ENCODE assay signal across 27 mouse cellular contexts in the genomic region with DNA sequence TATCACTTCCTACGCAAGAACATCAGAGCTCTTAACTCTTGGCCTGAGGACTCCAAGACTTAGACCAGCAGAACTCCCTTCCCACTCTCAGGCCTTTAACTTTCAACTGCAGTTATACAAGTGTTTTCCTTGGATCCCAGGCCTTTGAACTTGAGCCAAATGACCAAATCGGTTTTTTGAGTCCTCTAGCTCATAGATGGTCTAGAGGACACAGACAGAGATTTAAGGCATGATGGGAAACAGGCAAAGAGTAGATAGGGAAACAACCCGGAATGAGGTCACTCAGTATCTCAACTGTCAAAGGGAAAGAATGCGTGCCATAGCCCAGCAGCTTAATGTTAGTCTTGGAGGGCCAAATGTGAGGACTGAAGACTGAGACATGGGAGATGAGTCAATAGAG. TPM values are rescaled to one million over a fixed set of nuclear protein-coding genes. Genes with fewer than 3 reads are reported as not detected.
DNase-seq lines count a peak whose midpoint lies in the region; ATAC-seq lines count a peak whose summit lies in the region.
"Had no signal": no experiment of that assay in that cellular context is flagged by ENCODE, and none has a peak within 500 bp of the region (broad histone marks: within the 10 kb centered on the region; RNA-seq: fewer than 3 reads in every experiment).

No protein-coding gene starts in this region.

- no peak overlapping the region for H3K4me2 ChIP-seq in heart, embryonic 12.5 days
- H3K4me2 ChIP-seq in hindbrain, embryonic 14.5 days (replicated peaks) = no peak overlapping the region
- H3K4me2 ChIP-seq in forebrain, embryonic 12.5 days = no peak overlapping the region
- H3K4me2 ChIP-seq: embryonic facial prominence, embryonic 13.5 days; hindbrain, embryonic 15.5 days; kidney, embryonic 15.5 days; limb, embryonic 15.5 days; liver, embryonic 13.5 days; midbrain, embryonic 11.5 days; neural tube, embryonic 13.5 days had no signal

- H3K36me3 ChIP-seq in heart, embryonic 10.5 days = no peaks in the 10 kb centered on the region
- no peaks in the 10 kb centered on the region for H3K36me3 ChIP-seq in heart, embryonic 12.5 days
- H3K36me3 ChIP-seq in hindbrain, embryonic 14.5 days (replicated peaks; ENCODE audit: control insufficient read depth, insufficient read depth) = no peaks in the 10 kb centered on the region
- no peaks in the 10 kb centered on the region for H3K36me3 ChIP-seq in forebrain, embryonic 12.5 days (replicated peaks)
- H3K36me3 ChIP-seq: embryonic facial prominence, embryonic 13.5 days; hindbrain, embryonic 15.5 days; kidney, embryonic 15.5 days; limb, embryonic 10.5 days; limb, embryonic 15.5 days; liver, embryonic 13.5 days; neural tube, embryonic 13.5 days had no signal

- no peak overlapping the region for H3K9ac ChIP-seq in heart, embryonic 12.5 days
- no peak overlapping the region for H3K9ac ChIP-seq in hindbrain, embryonic 14.5 days
- no peak overlapping the region for H3K9ac ChIP-seq in forebrain, embryonic 12.5 days
- H3K9ac ChIP-seq: embryonic facial prominence, embryonic 13.5 days; forebrain, postnatal 0 days; hindbrain, embryonic 15.5 days; kidney, embryonic 15.5 days; limb, embryonic 15.5 days; liver, embryonic 13.5 days; neural tube, embryonic 13.5 days had no signal

- peak; percentile 66 to 71 for DNase-seq in heart, adult 18-20 months
- DNase-seq in heart, embryonic 10.5 days (ENCODE audit: low spot score) = no peak
- peak; percentile 40 for DNase-seq in gonadal fat pad, adult 2 months (ENCODE audit: low read depth)
- DNase-seq in heart, postnatal 36 days = peak; percentile 22 to 41
- DNase-seq in hindbrain, embryonic 14.5 days (ENCODE audit: low spot score) = no peak
- DNase-seq: adrenal gland, postnatal 25 days; cerebellum, adult 18-20 months; cerebellum, postnatal 10 days; forebrain, postnatal 0 days; kidney, adult 11 months; layer of hippocampus, postnatal 36 days; liver, embryonic 13.5 days; lung, adult 2 months; right cerebral cortex, postnatal 4 days had no signal

- no peak overlapping the region for H3K4me3 ChIP-seq in heart, embryonic 10.5 days
- no peak overlapping the region for H3K4me3 ChIP-seq in heart, embryonic 12.5 days
- no peak overlapping the region for H3K4me3 ChIP-seq in hindbrain, embryonic 14.5 days (replicated peaks; ENCODE audit: low read length)
- no peak overlapping the region for H3K4me3 ChIP-seq in forebrain, embryonic 12.5 days (replicated peaks)
- H3K4me3 ChIP-seq: embryonic facial prominence, embryonic 13.5 days; hindbrain, embryonic 15.5 days; kidney, embryonic 15.5 days; limb, embryonic 10.5 days; limb, embryonic 15.5 days; liver, embryonic 13.5 days; myocyte; neural tube, embryonic 13.5 days had no signal

- H3K27ac ChIP-seq in heart, embryonic 10.5 days = no peak overlapping the region
- H3K27ac ChIP-seq in heart, embryonic 12.5 days (ENCODE audit: poor library complexity, severe bottlenecking) = no peak overlapping the region
- no peak overlapping the region for H3K27ac ChIP-seq in hindbrain, embryonic 14.5 days
- no peak overlapping the region for H3K27ac ChIP-seq in forebrain, embryonic 12.5 days
- H3K27ac ChIP-seq: embryonic facial prominence, embryonic 13.5 days; hindbrain, embryonic 15.5 days; kidney, embryonic 15.5 days; limb, embryonic 10.5 days; limb, embryonic 15.5 days; liver, embryonic 13.5 days; neural tube, embryonic 13.5 days had no signal

- no peaks in the 10 kb centered on the region for H3K9me3 ChIP-seq in heart, embryonic 10.5 days
- H3K9me3 ChIP-seq in heart, embryonic 12.5 days (replicated peaks) = no peaks in the 10 kb centered on the region
- H3K9me3 ChIP-seq in hindbrain, embryonic 14.5 days (ENCODE audit: control insufficient read depth, low read length) = no peaks in the 10 kb centered on the region
- no peaks in the 10 kb centered on the region for H3K9me3 ChIP-seq in forebrain, embryonic 12.5 days
- H3K9me3 ChIP-seq: embryonic facial prominence, embryonic 13.5 days; hindbrain, embryonic 15.5 days; kidney, embryonic 15.5 days; limb, embryonic 10.5 days; limb, embryonic 15.5 days; liver, embryonic 13.5 days; neural tube, embryonic 13.5 days had no signal

- peaks cover 5% of the 10 kb centered on the region; the same call in 1 of the 2 replicates for H3K4me1 ChIP-seq in heart, embryonic 10.5 days
- H3K4me1 ChIP-seq in heart, embryonic 12.5 days (replicated peaks) = peaks cover 8% of the 10 kb centered on the region; the same call in 1 of the 2 replicates
- no peaks in the 10 kb centered on the region for H3K4me1 ChIP-seq in hindbrain, embryonic 14.5 days (replicated peaks; ENCODE audit: control insufficient read depth, insufficient read depth, low read length)
- H3K4me1 ChIP-seq in forebrain, embryonic 12.5 days = no peaks in the 10 kb centered on the region
- H3K4me1 ChIP-seq: embryonic facial prominence, embryonic 13.5 days; hindbrain, embryonic 15.5 days; limb, embryonic 15.5 days; liver, embryonic 13.5 days; neural tube, embryonic 13.5 days had no signal

- peak; percentile 29; the same call in 1 of the 2 replicates for ATAC-seq in heart, embryonic 12.5 days (ENCODE audit: insufficient number of reproducible peaks, low FRiP score)
- no peak for ATAC-seq in granulocyte monocyte progenitor cell, adult 5-6 weeks (replicated peaks; ENCODE audit: poor library complexity, severe bottlenecking)
- ATAC-seq in hindbrain, embryonic 14.5 days (ENCODE audit: low FRiP score) = no peak
- ATAC-seq in forebrain, embryonic 12.5 days (ENCODE audit: low FRiP score) = no peak
- ATAC-seq: forebrain, postnatal 0 days; inflammation-experienced regulatory T-cells, adult 6 months; Patski had no signal

- H3K27me3 ChIP-seq in heart, embryonic 10.5 days (ENCODE audit: insufficient read depth, poor library complexity, severe bottlenecking) = no peaks in the 10 kb centered on the region
- H3K27me3 ChIP-seq in heart, embryonic 12.5 days (replicated peaks) = no peaks in the 10 kb centered on the region
- no peaks in the 10 kb centered on the region for H3K27me3 ChIP-seq in hindbrain, embryonic 14.5 days (ENCODE audit: control insufficient read depth, insufficient read depth, low read length)
- no peaks in the 10 kb centered on the region for H3K27me3 ChIP-seq in forebrain, embryonic 12.5 days
- H3K27me3 ChIP-seq: embryonic facial prominence, embryonic 13.5 days; hindbrain, embryonic 15.5 days; kidney, embryonic 15.5 days; limb, embryonic 15.5 days; liver, embryonic 13.5 days; neural tube, embryonic 13.5 days had no signal

- 50% methylated on average over 4 of the region's 4 CpGs for WGBS in heart, embryonic 10.5 days
- 33% methylated on average over 4 of the region's 4 CpGs for WGBS in heart, embryonic 12.5 days
- 88% methylated on average over 4 of the region's 4 CpGs for WGBS in hindbrain, embryonic 14.5 days
- WGBS in forebrain, embryonic 12.5 days = 87% methylated on average over 4 of the region's 4 CpGs

- intact Hi-C loops in heart, postnatal 36 days (cut with DNase I) = no loop called here

RNA-seq across cellular contexts. Expression of a gene that starts 42.1 kb away (rescaled TPM):
- 10 to 100 TPM; 61.3 to 70.5 TPM for total RNA-seq in heart, adult 18-20 months (2021)
- 11.5 and 20.1 TPM in 2 replicates for polyA plus RNA-seq in heart, embryonic 10.5 days (2016; fragmentation: Nextera tagmentation; extraction: Ambion mirVana)
- polyA plus RNA-seq in gonadal fat pad, adult 2 months (2012; rRNA removed) = 4.5 and 5.2 TPM in 2 replicates
- 23.1 and 23.3 TPM in 2 replicates for polyA plus RNA-seq in heart, embryonic 12.5 days (2016; fragmentation: Nextera tagmentation; extraction: Ambion mirVana)
- 10 to 100 TPM; 68.1 to 82.1 TPM for total RNA-seq in heart, postnatal 36 days (2021)
- total RNA-seq in granulocyte monocyte progenitor cell, adult 5-6 weeks (2014; fragmentation: Nextera tagmentation) = 8.8 and 9.4 TPM in 2 replicates
- total RNA-seq in granulocyte monocyte progenitor cell, adult 5-6 weeks (2017) = 17.8 and 18.4 TPM in 2 replicates
- polyA plus RNA-seq in hindbrain, embryonic 14.5 days (2014; fragmentation: Nextera tagmentation; extraction: Ambion mirVana) = 41.2 and 44.2 TPM in 2 replicates
- polyA plus RNA-seq in forebrain, embryonic 12.5 days (2016; fragmentation: Nextera tagmentation; extraction: Ambion mirVana) = 17.0 and 18.2 TPM in 2 replicates

Comparison
In these comparisons a context has a peak if more than half of its experiments do, and no peak if none do; other contexts are left out.
1. DNase-seq: peak in heart, adult 18-20 months (2 of 2), gonadal fat pad, adult 2 months (single experiment) and heart, postnatal 36 days (2 of 2); none in heart, embryonic 10.5 days (single experiment) and hindbrain, embryonic 14.5 days (single experiment).